Comparison of ENCODE assay signal across 29 mouse cellular contexts in genomic region chr11:79717801-79718200, GRCm38 (mm10).
A peak's percentile ranks its signal among the peaks of the same experiment; 100 is the strongest.
DNase-seq lines count a peak whose midpoint lies in the region; ATAC-seq and TF ChIP-seq lines count a peak whose summit lies in the region.
"Had no signal": no experiment of that assay in that cellular context is flagged by ENCODE, and none has a peak within 500 bp of the region (broad histone marks: within the 10 kb centered on the region; RNA-seq: fewer than 3 reads in every experiment).

No protein-coding gene starts in this region.

- no peak overlapping the region for H3K4me2 ChIP-seq in hindbrain, embryonic 13.5 days
- no peak overlapping the region for H3K4me2 ChIP-seq in hindbrain, postnatal 0 days (ENCODE audit: low read depth, low read length)
- H3K4me2 ChIP-seq in lung, postnatal 0 days (replicated peaks; ENCODE audit: low read depth, low read length), result no peak overlapping the region
- H3K4me2 ChIP-seq: embryonic facial prominence, embryonic 13.5 days; forebrain, embryonic 12.5 days; heart, embryonic 13.5 days; hindbrain, embryonic 15.5 days; kidney, embryonic 15.5 days; liver, embryonic 12.5 days; midbrain, embryonic 11.5 days; neural tube, embryonic 13.5 days had no signal

- no peaks in the 10 kb centered on the region for H3K9me3 ChIP-seq in hindbrain, embryonic 13.5 days
- H3K9me3 ChIP-seq in hindbrain, postnatal 0 days (ENCODE audit: low read length), result no peaks in the 10 kb centered on the region
- H3K9me3 ChIP-seq in lung, postnatal 0 days (ENCODE audit: low read length), result no peaks in the 10 kb centered on the region
- H3K9me3 ChIP-seq: embryonic facial prominence, embryonic 13.5 days; forebrain, embryonic 12.5 days; heart, embryonic 13.5 days; hindbrain, embryonic 15.5 days; kidney, embryonic 15.5 days; liver, embryonic 12.5 days; neural tube, embryonic 13.5 days had no signal

- no peaks in the 10 kb centered on the region for H3K36me3 ChIP-seq in hindbrain, embryonic 13.5 days
- no peaks in the 10 kb centered on the region for H3K36me3 ChIP-seq in hindbrain, postnatal 0 days (ENCODE audit: insufficient read depth, low read length)
- H3K36me3 ChIP-seq in lung, postnatal 0 days (ENCODE audit: insufficient read depth, low read length), result no peaks in the 10 kb centered on the region
- H3K36me3 ChIP-seq: embryonic facial prominence, embryonic 13.5 days; forebrain, embryonic 12.5 days; heart, embryonic 13.5 days; hindbrain, embryonic 15.5 days; kidney, embryonic 15.5 days; liver, embryonic 12.5 days; neural tube, embryonic 13.5 days had no signal

- peaks cover 23% of the 10 kb centered on the region for H3K4me1 ChIP-seq in hindbrain, embryonic 13.5 days (replicated peaks)
- no peaks in the 10 kb centered on the region for H3K4me1 ChIP-seq in hindbrain, postnatal 0 days (ENCODE audit: insufficient read depth, low read length)
- peaks cover 15% of the 10 kb centered on the region for H3K4me1 ChIP-seq in lung, postnatal 0 days (ENCODE audit: insufficient read depth, low read depth, low read length)

- no peak overlapping the region for H3K27ac ChIP-seq in hindbrain, embryonic 13.5 days
- H3K27ac ChIP-seq in hindbrain, postnatal 0 days, result no peak overlapping the region
- H3K27ac ChIP-seq in lung, postnatal 0 days (ENCODE audit: low read length), result peak overlapping the region; percentile 14; the same call in 1 of the 2 replicates
- H3K27ac ChIP-seq: embryonic facial prominence, embryonic 13.5 days; forebrain, embryonic 12.5 days; heart, embryonic 13.5 days; hindbrain, embryonic 15.5 days; kidney, embryonic 15.5 days; liver, embryonic 12.5 days; neural tube, embryonic 13.5 days had no signal

- WGBS in hindbrain, embryonic 13.5 days, result 82% methylated on average over 7 of the region's 7 CpGs
- WGBS in hindbrain, postnatal 0 days, result 76% methylated on average over 7 of the region's 7 CpGs
- WGBS in lung, postnatal 0 days, result 78% methylated on average over 7 of the region's 7 CpGs

- 0 out of 2 replicates have a peak overlapping the region, but pooled peaks have one; percentile 5 for H3K9ac ChIP-seq in hindbrain, embryonic 13.5 days
- H3K9ac ChIP-seq in hindbrain, postnatal 0 days (replicated peaks; ENCODE audit: low read length), result no peak overlapping the region
- no peak overlapping the region for H3K9ac ChIP-seq in lung, postnatal 0 days (replicated peaks; ENCODE audit: low read depth)
- H3K9ac ChIP-seq: forebrain, embryonic 12.5 days; hindbrain, embryonic 15.5 days; kidney, embryonic 15.5 days; liver, embryonic 12.5 days; liver, postnatal 0 days; neural tube, embryonic 13.5 days had no signal

- no peak for TF ChIP-seq EP300 in lung, postnatal 0 days (IDR thresholded peaks at IDR 0.05)

- peaks cover 24% of the 10 kb centered on the region for H3K27me3 ChIP-seq in hindbrain, embryonic 13.5 days
- peaks cover 4% of the 10 kb centered on the region; the same call in 1 of the 2 replicates for H3K27me3 ChIP-seq in hindbrain, postnatal 0 days (ENCODE audit: insufficient read depth, low read length)
- no peaks in the 10 kb centered on the region for H3K27me3 ChIP-seq in lung, postnatal 0 days (replicated peaks; ENCODE audit: insufficient read depth, low read length)
- H3K27me3 ChIP-seq: Patski had no signal

- no peak for ATAC-seq in hindbrain, embryonic 13.5 days (ENCODE audit: low FRiP score)
- ATAC-seq in hindbrain, postnatal 0 days, result no peak
- ATAC-seq in lung, postnatal 0 days, result no peak
- ATAC-seq: liver, embryonic 12.5 days; liver, postnatal 0 days; Patski had no signal

- H3K4me3 ChIP-seq in hindbrain, embryonic 13.5 days, result no peak overlapping the region
- H3K4me3 ChIP-seq in hindbrain, postnatal 0 days (ENCODE audit: low read length), result no peak overlapping the region
- no peak overlapping the region for H3K4me3 ChIP-seq in lung, postnatal 0 days (ENCODE audit: low read depth, low read length)
- H3K4me3 ChIP-seq: embryonic facial prominence, embryonic 13.5 days; forebrain, embryonic 12.5 days; heart, embryonic 13.5 days; hindbrain, embryonic 15.5 days; kidney, embryonic 15.5 days; liver, embryonic 12.5 days; neural tube, embryonic 13.5 days had no signal

- TF ChIP-seq CTCF in hindbrain, postnatal 0 days (IDR thresholded peaks at IDR 0.05; ENCODE audit: low read depth), result no peak
- TF ChIP-seq CTCF in lung, postnatal 0 days (IDR thresholded peaks at IDR 0.05), result no peak

- no peak for DNase-seq in hindbrain, postnatal 0 days (ENCODE audit: low spot score)
- no peak for DNase-seq in lung, postnatal 0 days (ENCODE audit: low spot score)
- no peak for DNase-seq in lung, postnatal 36 days
- peak; percentile 68 for DNase-seq in fat pad, adult 2 months (ENCODE audit: extremely low read depth, low read depth, low spot score)
- no peak for DNase-seq in spleen, postnatal 36 days (ENCODE audit: low spot score in 2 of 2)
- DNase-seq in spleen, postnatal 14 days (ENCODE audit: low spot score in 2 of 2), result no peak
- DNase-seq: B cell, adult 2 months; cerebellum, adult 18-20 months; cerebellum, postnatal 10 days; gastrocnemius, postnatal 36 days; heart, adult 18-20 months; heart, postnatal 10 days; kidney, adult 18-20 months; kidney, postnatal 25 days; left cerebral cortex, postnatal 4 days; liver, postnatal 0 days; lung, postnatal 10 days; thymus, adult 18-20 months; thymus, postnatal 25 days had no signal
